Mouse (Mus musculus) ES-E14 (cell line): Measurements from ENCODE around the gene Kctd17. TPM values are rescaled to one million over a fixed set of nuclear protein-coding genes. Genes with fewer than 3 reads are reported as not detected.

ENCODE experiments used
- DNase-seq: peaks from one replicate; pipeline ENCODE4 v3.0.0-alpha.2; 2013; ENCODE audit warnings: low read depth, low spot score
- H3K27ac ChIP-seq: 2 replicates; pipeline ENCODE4 v1.5.1; 2012; ENCODE audit warnings: low read depth, mild to moderate bottlenecking, low read length, moderate library complexity, mixed read lengths; ENCODE audit not compliant: poor library complexity, insufficient read depth, severe bottlenecking
- H3K36me3 ChIP-seq: 2 replicates; pipeline ENCODE4 v1.6.1; 2012; ENCODE audit warnings: mild to moderate bottlenecking, low read length, moderate library complexity, mixed read lengths; ENCODE audit not compliant: control insufficient read depth, poor library complexity, insufficient read depth, severe bottlenecking
- H3K4me1 ChIP-seq, 2 experiments: fragments of 150-350 bp in 1 of 2; sonication (generic) in 1 of 2; 2 replicates each; pipeline ENCODE4 v1.6.1; 2012; ENCODE audit warnings: low read length in 2 of 2, mild to moderate bottlenecking in 1 of 2, mixed read lengths in 1 of 2; ENCODE audit not compliant: control insufficient read depth in 2 of 2, insufficient read depth in 2 of 2, poor library complexity in 1 of 2
- H3K4me3 ChIP-seq, 2 experiments: fragments of 150-350 bp in 1 of 2; sonication (generic) in 1 of 2; 2 replicates each; pipeline ENCODE4 v1.5.1; 2012; ENCODE audit warnings: low read length in 2 of 2, low read depth in 1 of 2, mild to moderate bottlenecking in 1 of 2, mixed read lengths in 1 of 2; ENCODE audit not compliant: insufficient read depth in 1 of 2, poor library complexity in 1 of 2, severe bottlenecking in 1 of 2
- H3K9ac ChIP-seq: 2 replicates; pipeline ENCODE4 v1.6.1; 2012; ENCODE audit warnings: low read depth, mild to moderate bottlenecking, low read length, mixed read lengths; ENCODE audit not compliant: poor library complexity, insufficient read depth, severe bottlenecking
- H3K9me3 ChIP-seq: fragments of 150-350 bp; sonication (generic); 2 replicates; pipeline ENCODE4 v1.6.1; 2012; ENCODE audit warnings: low read depth, mild to moderate bottlenecking, low read length; ENCODE audit not compliant: control insufficient read depth, insufficient read depth
- CHD2 ChIP-seq: IDR thresholded peaks from 2 replicates; pipeline ENCODE4 v1.6.1; 2014; ENCODE audit warnings: mild to moderate bottlenecking, low read depth, low read length, inconsistent platforms
- HCFC1 ChIP-seq: IDR thresholded peaks from 2 replicates; pipeline ENCODE4 v1.6.1; 2012; ENCODE audit warnings: low read length, inconsistent platforms, borderline replicate concordance; ENCODE audit not compliant: insufficient read depth
- MAFK ChIP-seq: IDR thresholded peaks from 2 replicates; pipeline ENCODE4 v1.6.1; 2014; ENCODE audit warnings: mild to moderate bottlenecking, low read depth, low read length, inconsistent platforms; ENCODE audit not compliant: insufficient read depth
- ZC3H11A ChIP-seq: IDR thresholded peaks from 2 replicates; pipeline ENCODE4 v1.6.1; 2012; ENCODE audit warnings: low read depth, mild to moderate bottlenecking, inconsistent platforms, low read length, borderline replicate concordance
- ZNF384 ChIP-seq: IDR thresholded peaks from 2 replicates; pipeline ENCODE4 v1.6.1; 2012; ENCODE audit warnings: low read depth, low read length, inconsistent platforms
- in situ Hi-C, 2 experiments: fragments of 600-800 bp; cut with MboI; formaldehyde crosslinking; loops; one replicate each; pipeline ENCODE4 v1.15.1; 2025; ENCODE audit warnings: low sequenced_read_pairs in 2 of 2, inconsistent platforms in 1 of 2; ENCODE audit not compliant: unreplicated experiment in 2 of 2
- total RNA-seq: library from RNA; depleted of rRNA; stranded (reverse); fragments of 300-350 nt; gene quantifications from 2 replicates; pipeline ENCODE4 v1.2.3, GENCODE M21; 2012

Gene Kctd17
- total RNA-seq, 1 experiment: 24.7 TPM

- H3K9ac ChIP-seq: no peak overlapping the region
- peak overlapping the region; percentile 26; the same call in 1 of the 2 replicates for H3K27ac ChIP-seq
- in situ Hi-C loops: no loop called here
- no peak for TF ChIP-seq ZC3H11A
- TF ChIP-seq CHD2: no peak
- no peak for TF ChIP-seq HCFC1
- TF ChIP-seq MAFK: no peak
- no peak for TF ChIP-seq ZNF384
- H3K36me3 ChIP-seq: peaks cover 2% of the 10 kb centered on the region; the same call in 1 of the 2 replicates
- H3K9me3 ChIP-seq: no peaks in the 10 kb centered on the region
- H3K4me3 ChIP-seq: no peak overlapping the region
- peaks cover 4 to 19% of the 10 kb centered on the region in 2 experiments; a peak in 2 of 4 replicates for H3K4me1 ChIP-seq
- no peak for DNase-seq
Observed at GRCm38 (mm10) chr15:78403896-78404295, 24.5 kb upstream of the Kctd17 start.

GRCm38 (mm10) chr15:78405098-78405497 is 23.3 kb upstream of the Kctd17 start:
- Histone ChIP-seq H3K4me3 (peak overlapping the region; percentile 80 to 83), H3K4me1 (peaks cover 4 to 20% of the 10 kb centered on the region in 2 experiments; a peak in 2 of 4 replicates), H3K9me3 (no peaks in the 10 kb centered on the region), H3K9ac (peak overlapping the region; percentile 69; the same call in 1 of the 2 replicates), H3K36me3 (peaks cover 1% of the 10 kb centered on the region; the same call in 1 of the 2 replicates), H3K27ac (no peak overlapping the region)
- DNase-seq: no peak
- in situ Hi-C loops: no loop called here
- TF ChIP-seq MAFK: no peak
- no peak for TF ChIP-seq HCFC1
- no peak for TF ChIP-seq ZC3H11A
- TF ChIP-seq ZNF384: no peak
- TF ChIP-seq CHD2: no peak

GRCm38 (mm10) chr15:78405517-78406211 is 22.7 kb upstream of the Kctd17 start, which contains the start of gene Tst:
Gene Tst (minus strand): TSS chr15:78405907.
- Histone ChIP-seq H3K27ac (peak within 1 kb of the TSS; percentile 91), H3K36me3 (peaks cover 3% of the 10 kb centered on the region; the same call in 1 of the 2 replicates), H3K9ac (peak within 1 kb of the TSS; percentile 81), H3K9me3 (no peaks in the 10 kb centered on the region), H3K4me3 (peak within 1 kb of the TSS; percentile 80 to 83), H3K4me1 (peaks cover 0 to 21% of the 10 kb centered on the region in 2 experiments; a peak in 2 of 4 replicates)
- DNase-seq: peak; percentile 98
- in situ Hi-C loops: no loop called here
- TF ChIP-seq ZC3H11A: no peak
- TF ChIP-seq HCFC1: 0 out of 2 replicates have a peak, but pooled peaks have one; percentile 30
- TF ChIP-seq ZNF384: no peak

- peaks cover 0 to 17% of the 10 kb centered on the region in 2 experiments; a peak in 2 of 4 replicates for H3K4me1 ChIP-seq
- 0 out of 2 replicates have a peak, but pooled peaks have one; percentile 5 for TF ChIP-seq HCFC1
- no peak for TF ChIP-seq ZC3H11A
Observed at GRCm38 (mm10) chr15:78406293-78406934, 21.9 kb upstream of the Kctd17 start, which contains the start of gene Mpst. Gene Mpst (plus strand): TSS chr15:78406416.

More at GRCm38 (mm10) chr15:78406293-78406934, 21.9 kb upstream of the Kctd17 start, which contains the start of gene Mpst:
- H3K36me3 ChIP-seq: peaks cover 7% of the 10 kb centered on the region; the same call in 1 of the 2 replicates
- no peaks in the 10 kb centered on the region for H3K9me3 ChIP-seq
- peak within 1 kb of the TSS; percentile 91 for H3K27ac ChIP-seq
- H3K4me3 ChIP-seq: peak within 1 kb of the TSS; percentile 80 to 83
- DNase-seq: peak; percentile 78
- H3K9ac ChIP-seq: peak within 1 kb of the TSS; percentile 81
- in situ Hi-C loops: no loop called here
